Mouse (Mus musculus) adrenal gland, adult (tissue): Measurements from ENCODE around the gene Lrrc36.
A peak's percentile ranks its signal among the peaks of the same experiment; 100 is the strongest.

Experiments used
- DNase-seq, 2 experiments: peaks; one replicate each; pipeline ENCODE4 v3.0.0; 2022 to 2023; ENCODE audit warnings: low spot score in 1 of 2; ENCODE audit not compliant: inconsistent age in 2 of 2

Gene Lrrc36

DNA sequence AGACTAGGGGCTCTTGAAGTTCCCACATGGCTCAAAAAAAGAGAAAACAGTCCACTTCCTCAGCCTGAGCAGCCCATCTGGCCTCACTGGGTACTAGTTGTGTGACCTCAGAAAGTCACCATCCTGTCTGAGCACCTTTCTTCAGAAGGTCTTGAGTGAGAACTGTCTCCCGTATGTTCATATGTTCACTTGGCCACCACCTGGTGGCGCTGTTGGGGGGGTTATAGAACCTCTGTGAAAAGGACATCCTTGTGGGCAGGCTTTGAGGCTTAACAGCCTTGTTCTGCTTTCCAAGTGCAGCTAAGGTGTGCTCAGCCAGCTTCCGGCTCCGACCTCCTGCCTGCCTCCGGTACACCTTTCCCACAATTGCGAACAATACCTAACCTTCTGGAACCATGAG lies 68.1 kb downstream of the Lrrc36 start:
- peak in 1 of 2 experiments; percentile 59 for DNase-seq

DNA sequence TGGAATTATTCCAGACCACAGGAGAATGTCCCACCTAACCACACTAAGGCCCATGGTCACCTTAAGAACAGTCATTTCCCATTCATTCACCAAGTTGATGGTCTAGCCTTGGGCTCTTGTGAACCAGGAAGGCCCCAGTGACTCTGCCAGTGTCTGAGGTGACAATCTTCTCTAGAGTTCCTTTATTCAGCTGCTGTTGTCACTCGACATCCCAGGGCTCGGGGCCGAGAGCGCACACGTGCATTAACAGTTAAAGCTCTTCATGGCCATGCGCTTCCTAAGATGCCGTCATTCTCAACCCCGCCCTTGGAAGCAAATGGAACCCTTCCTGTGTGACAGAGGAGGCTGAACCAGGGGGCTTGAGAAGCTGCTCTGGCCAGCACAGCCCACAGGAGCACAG lies 68.8 kb downstream of the Lrrc36 start:
- no peak for DNase-seq

- peak in 1 of 2 experiments; percentile 69 for DNase-seq
These were observed 70.0 kb downstream of the Lrrc36 start for GRCm38 (mm10) chr8:105483212-105484029.

DNA sequence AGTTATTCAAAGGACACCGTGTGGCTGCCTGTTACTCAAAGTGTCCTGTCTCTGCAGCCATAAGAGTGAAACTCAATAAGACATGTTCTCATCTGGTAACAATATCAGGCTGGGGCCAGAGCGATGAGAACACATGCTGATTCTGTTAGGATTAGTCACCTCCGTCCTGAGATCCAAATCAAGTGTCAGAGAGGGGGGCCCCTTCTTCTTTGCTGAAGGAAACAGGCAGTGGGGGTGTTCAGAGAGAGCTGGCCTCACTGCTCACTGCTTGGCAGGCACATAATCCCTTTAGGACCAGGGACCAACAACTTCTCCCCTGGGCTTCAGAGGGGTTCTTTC lies 70.6 kb downstream of the Lrrc36 start:
- peak in 1 of 2 experiments; percentile 34 for DNase-seq

DNA sequence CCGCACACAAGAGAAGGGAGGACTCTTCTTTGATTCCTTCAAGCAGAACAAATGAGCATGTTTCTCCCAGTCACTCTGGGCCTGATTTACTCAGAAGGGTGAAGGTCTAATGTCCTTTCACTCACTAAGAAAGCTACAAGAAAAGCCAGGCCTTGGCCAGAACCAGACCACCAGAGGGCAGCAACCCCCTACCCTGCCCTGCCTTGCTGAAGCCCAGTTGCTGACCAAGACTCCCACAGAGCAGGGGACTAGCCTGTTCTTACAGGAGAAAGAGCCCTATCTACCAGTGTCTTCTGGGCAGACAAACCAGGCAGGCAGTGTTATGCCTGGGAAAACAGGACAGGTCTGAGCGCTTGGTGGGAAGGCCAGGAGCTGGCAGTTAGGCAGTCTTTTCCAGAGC lies 71.0 kb downstream of the Lrrc36 start:
- DNase-seq: peak in 1 of 2 experiments; percentile 74

- DNase-seq: no peak
These were observed 74.7 kb downstream of the Lrrc36 start for GRCm38 (mm10) chr8:105488082-105488481.

GRCm38 (mm10) chr8:105489281-105489680 lies 75.9 kb downstream of the Lrrc36 start:
- DNase-seq: no peak

DNA sequence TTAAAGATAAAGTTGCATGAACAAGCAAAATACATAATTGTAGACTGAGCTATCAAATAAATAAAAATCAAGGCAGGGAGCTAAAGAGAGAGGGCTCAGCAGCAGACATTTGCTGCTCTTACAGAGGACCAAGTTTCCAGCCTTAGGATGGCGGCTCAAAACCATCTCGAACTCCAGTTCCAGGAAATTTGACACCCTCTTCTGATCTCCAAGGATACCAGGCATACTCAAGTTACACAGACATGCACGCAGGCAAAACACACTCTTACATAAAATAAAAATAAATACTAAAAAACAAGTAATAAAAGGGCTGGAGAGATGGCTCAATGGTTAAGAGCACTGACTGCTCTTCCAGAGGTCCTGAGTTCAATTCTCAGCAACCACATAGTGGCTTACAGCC lies 80.1 kb downstream of the Lrrc36 start:
- DNase-seq: no peak

DNA sequence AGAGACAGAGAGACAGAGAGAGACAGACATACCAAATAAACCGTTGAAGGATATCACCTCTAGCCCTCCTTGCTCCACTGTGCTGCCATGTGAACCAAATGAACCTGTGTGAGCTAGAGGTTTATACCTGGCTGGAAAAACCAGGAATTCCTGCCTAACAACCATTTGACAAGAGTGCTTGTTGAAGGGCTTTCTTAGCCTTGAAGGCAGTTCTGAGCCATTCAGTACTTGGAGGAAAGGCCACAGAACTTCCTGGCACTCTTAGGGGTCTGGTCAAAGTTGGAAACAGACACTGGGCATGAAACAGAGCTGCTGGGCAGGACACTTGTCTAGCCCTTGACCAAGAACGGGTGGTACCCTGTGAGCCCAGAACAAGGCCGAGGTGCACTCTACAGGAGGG lies 81.2 kb downstream of the Lrrc36 start:
- no peak for DNase-seq

DNA sequence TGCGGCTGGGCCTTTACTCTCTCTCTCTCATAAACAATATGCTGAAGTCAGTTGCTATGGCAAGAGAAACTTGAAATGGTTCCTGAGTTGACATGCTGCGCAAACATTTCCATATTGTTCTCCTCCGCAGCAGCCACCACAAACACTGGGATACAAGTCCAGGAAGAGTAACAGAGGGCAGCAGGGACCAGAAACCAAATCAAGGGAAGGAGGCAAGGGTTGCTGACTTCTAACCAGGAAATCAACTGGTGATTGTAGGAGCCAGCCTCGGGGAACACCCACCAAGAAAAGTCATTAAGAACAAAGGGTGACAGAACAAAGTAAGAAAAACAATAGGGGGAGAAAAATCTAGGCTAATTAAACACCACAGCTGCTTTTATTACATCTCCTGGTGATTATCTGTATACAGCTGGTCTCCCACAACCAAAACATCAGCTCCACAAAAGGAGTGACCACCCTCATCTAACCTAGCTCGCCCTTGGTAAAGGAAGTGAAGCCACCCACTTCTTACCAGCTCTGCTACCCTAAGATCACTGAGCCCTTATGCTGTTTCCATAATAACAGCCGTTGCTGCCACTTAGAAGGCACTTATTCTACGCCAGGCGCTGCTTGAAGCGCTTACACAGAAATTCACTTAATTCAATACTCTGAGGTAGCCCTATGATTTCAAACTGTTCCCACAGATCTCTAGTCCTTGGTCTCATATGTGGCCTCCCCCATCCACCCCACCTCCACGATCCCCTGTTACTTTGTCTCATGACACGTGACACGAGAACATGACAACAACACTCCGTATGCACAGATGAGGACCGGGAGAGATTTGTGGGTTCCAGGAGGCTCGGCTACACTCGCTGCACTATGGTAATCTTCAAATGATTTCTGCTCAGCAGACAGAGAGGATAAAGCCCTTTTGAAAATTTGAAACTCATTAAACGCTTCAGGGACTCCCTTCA lies 82.3 kb downstream of the Lrrc36 start:
- peak in 1 of 2 experiments; percentile 48 for DNase-seq

DNA sequence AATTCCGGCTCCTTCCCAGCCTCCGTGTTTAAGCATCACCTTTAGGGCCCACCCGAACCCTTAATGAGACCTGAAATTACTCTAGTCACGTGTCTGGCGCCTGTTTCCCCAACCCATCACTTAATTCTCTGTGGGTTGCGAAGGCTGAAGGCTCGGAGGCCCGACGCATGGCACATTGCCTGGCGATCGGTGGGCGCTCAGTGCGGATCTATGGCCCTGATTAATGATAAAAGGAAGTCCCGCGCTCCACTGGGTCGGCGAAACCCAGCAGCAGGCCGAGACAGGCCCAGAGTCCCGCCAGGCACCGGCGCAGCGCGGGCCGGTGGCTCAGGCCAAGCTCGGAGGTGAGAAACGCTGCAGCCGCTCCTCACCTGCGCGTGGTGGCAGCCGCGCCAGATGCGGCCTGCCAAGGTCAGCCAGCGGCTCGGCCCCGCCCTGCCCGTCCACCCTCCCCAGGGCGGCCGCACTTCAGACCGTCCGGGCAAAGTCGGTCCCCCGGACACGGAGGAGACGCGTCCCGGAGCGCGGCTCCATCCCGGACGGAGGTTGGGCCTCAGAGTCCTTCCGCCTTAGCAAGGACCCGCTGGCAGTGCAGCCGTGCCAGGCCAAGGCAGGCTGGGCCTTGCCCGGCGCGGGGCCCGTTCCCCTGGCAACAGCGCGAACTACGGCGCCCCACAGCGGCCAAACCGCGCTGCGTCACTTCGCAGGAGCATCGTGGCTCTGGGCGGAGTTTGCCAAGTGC lies 83.2 kb downstream of the Lrrc36 start, which contains the start of gene Zdhhc1:
Gene Zdhhc1 (minus strand): TSS at position 464 of the 742 bp plus-strand sequence.
- peak; percentile 90 to 97 for DNase-seq

DNA sequence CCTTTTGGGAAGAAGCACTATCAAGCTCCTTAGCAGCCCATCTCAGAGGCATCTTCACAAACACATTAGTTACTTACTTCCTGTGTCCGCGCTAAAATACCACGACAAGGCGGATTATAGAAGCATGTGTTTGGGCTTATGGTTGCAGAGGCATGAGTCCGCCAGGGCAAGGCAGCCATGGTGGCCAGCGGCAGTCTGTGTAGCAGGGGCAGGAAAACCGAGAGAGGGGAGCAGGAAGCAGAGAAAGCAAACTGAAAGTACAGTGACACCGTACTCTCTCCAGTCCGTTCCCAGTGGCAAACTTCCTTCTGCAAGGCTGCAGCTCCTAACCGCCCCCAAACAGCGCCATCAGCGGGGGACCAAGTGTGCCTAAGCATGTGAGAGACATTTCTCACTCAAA lies 86.4 kb downstream of the Lrrc36 start:
- no peak for DNase-seq

DNA sequence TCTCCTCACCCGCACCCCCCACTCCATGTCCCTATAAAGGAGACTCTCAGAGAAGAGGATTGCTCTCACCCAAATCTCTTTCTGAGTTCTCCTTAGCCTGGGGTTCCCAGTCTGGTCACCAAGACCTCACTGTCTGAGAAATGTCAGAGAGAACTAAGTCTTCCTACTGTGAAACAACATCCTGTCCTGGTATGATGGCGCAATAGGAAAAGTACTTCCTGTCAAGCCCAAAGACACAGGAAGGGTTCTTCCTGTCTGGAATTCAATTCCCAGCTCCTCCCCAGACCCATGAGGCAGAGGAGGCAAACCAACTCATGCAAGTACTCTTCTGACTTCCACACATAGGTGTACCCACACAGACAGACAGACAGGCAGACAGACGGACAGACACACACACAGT lies 91.2 kb downstream of the Lrrc36 start:
- peak in 1 of 2 experiments; percentile 55 for DNase-seq

DNA sequence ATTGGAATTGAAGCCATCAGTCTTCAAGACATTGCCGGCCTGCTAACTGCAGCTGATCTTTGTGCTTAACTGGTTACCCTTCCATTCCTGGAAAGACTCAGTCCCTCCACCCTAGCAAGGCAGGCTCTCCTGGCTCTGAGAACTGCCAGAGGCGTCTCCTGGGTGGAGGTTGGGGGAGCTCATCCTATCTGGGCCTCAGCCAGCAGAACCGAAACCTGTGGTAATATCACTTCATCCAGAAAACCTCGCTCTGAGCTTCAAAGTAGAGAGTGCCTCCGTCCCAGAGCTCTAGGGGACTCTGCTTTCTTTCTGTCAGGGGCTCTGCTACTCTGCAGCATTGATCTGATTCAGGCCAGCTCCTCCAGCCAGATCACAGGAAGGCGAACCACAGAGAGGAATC lies 93.6 kb downstream of the Lrrc36 start:
- no peak for DNase-seq

GRCm38 (mm10) chr8:105508758-105509157 lies 95.4 kb downstream of the Lrrc36 start:
- DNase-seq: no peak

- no peak for DNase-seq
These were observed 96.8 kb downstream of the Lrrc36 start for GRCm38 (mm10) chr8:105509997-105510735.
